Mouse (Mus musculus) midbrain, postnatal 0 days (tissue): ENCODE data around the gene Hoxb6. TPM values are rescaled to one million over a fixed set of nuclear protein-coding genes. Genes with fewer than 3 reads are reported as not detected.

Experiments used
- ATAC-seq: fragments of 200-750 bp; cut with Nextera tagmentation; 2 replicates; pipeline ENCODE4 v1.8.0; 2017; ENCODE audit warnings: moderate number of reproducible peaks, mild to moderate bottlenecking, moderate TSS enrichment, moderate library complexity; ENCODE audit not compliant: low FRiP score
- DNase-seq: peaks from one replicate; pipeline ENCODE4 v3.0.0-alpha.2; 2015; ENCODE audit warnings: low spot score
- H3K27ac ChIP-seq: fragments of 300-500 bp; sonication (generic); 2 replicates; pipeline ENCODE4 v1.5.1; 2014; ENCODE audit warnings: low read depth, mild to moderate bottlenecking, low read length, mixed read lengths
- H3K27me3 ChIP-seq: fragments of 300-500 bp; sonication (generic); 2 replicates; pipeline ENCODE4 v1.6.1; 2014; ENCODE audit warnings: low read length, control low read depth, mixed read lengths; ENCODE audit not compliant: insufficient read depth
- H3K36me3 ChIP-seq: fragments of 300-500 bp; sonication (generic); 2 replicates; pipeline ENCODE4 v1.6.1; 2014; ENCODE audit warnings: low read length, control low read depth, mixed read lengths; ENCODE audit not compliant: insufficient read depth
- H3K4me1 ChIP-seq: fragments of 300-500 bp; sonication (generic); 2 replicates; pipeline ENCODE4 v1.6.1; 2014; ENCODE audit warnings: mild to moderate bottlenecking, control low read depth, antibody characterized with exemption, low read length, mixed read lengths; ENCODE audit not compliant: insufficient read depth
- H3K4me2 ChIP-seq: fragments of 300-500 bp; sonication (generic); 2 replicates; pipeline ENCODE4 v1.6.1; 2014; ENCODE audit warnings: low read depth, mild to moderate bottlenecking, low read length, mixed read lengths; ENCODE audit not compliant: poor library complexity, severe bottlenecking
- H3K4me3 ChIP-seq: fragments of 300-500 bp; sonication (generic); 2 replicates; pipeline ENCODE4 v1.5.1; 2014; ENCODE audit warnings: low read depth, mild to moderate bottlenecking, low read length, moderate library complexity
- H3K9ac ChIP-seq: fragments of 300-500 bp; sonication (generic); replicated peaks from 2 replicates; pipeline ENCODE4 v1.6.1; 2014; ENCODE audit warnings: mild to moderate bottlenecking, low read length, moderate library complexity, mixed read lengths; ENCODE audit not compliant: poor library complexity, severe bottlenecking
- H3K9me3 ChIP-seq: fragments of 300-500 bp; sonication (generic); 2 replicates; pipeline ENCODE4 v1.6.1; 2016; ENCODE audit warnings: low read length, control low read depth
- CTCF ChIP-seq: IDR thresholded peaks from 2 replicates; pipeline ENCODE4 v1.5.1; 2016; ENCODE audit warnings: antibody characterized with exemption, mild to moderate bottlenecking
- WGBS: fragments of 180-500 bp; shearing (Covaris S2); extraction: QIAGEN DNeasy Blood & Tissue Kit; methylation state at CpG from one replicate; pipeline ENCODE4 v1.1.7; 2014; 5-methylcytosine and 5-hydroxymethylcytosine counted together
- microRNA counts: library from miRNA; unstranded; fragments of <30 nt; microRNA quantifications from one replicate; lab custom pipeline; 2015
- microRNA-seq: library from miRNA; unstranded; fragments of <30 nt; microRNA quantifications from one replicate; pipeline ENCODE4, GENCODE M21; 2016; ENCODE audit warnings: borderline number of aligned reads
- polyA plus RNA-seq: library from polyadenylated mRNA; unstranded; fragments of >200 nt; fragmentation: Nextera tagmentation; extraction: Ambion mirVana; gene quantifications from 2 replicates; pipeline ENCODE4 v1.2.1, GENCODE M21; 2015
- total RNA-seq: library from RNA; depleted of rRNA; stranded (reverse); fragments of >200 nt; gene quantifications from 2 replicates; pipeline ENCODE4 v1.2.3, GENCODE M21; 2014; rRNA removed

The Hoxb6 gene
- total and polyA plus RNA-seq, 2 experiments from 2014 or later, result 0.22 TPM; not detected in 1

DNA sequence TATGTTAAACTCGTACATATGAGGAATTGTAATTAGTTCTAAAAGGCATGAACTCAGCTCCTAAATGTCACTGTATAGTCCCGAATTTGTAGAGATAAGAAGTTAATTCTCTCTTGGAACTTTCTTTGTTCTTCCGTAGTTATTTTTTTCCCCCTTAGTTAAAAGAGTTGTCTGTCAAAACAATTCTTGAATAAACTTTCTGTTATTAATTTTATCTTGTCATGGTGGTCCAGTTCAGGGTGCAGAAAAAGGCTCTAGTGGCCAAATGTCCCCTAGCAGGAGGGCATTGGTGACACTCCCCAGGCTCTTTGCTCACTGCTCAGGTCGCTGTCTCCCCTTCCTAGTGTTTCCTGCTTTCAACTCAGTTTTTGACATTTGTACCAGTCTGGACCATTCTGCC is 55.4 kb downstream of the Hoxb6 start:
- Histone ChIP-seq H3K9me3 (no peaks in the 10 kb centered on the region), H3K9ac (no peak overlapping the region), H3K36me3 (no peaks in the 10 kb centered on the region), H3K27ac (no peak overlapping the region), H3K4me1 (no peaks in the 10 kb centered on the region), H3K4me3 (no peak overlapping the region), H3K27me3 (peaks cover 89% of the 10 kb centered on the region), H3K4me2 (no peak overlapping the region)
- ATAC-seq (no peak), DNase-seq (no peak)
- no peak for TF ChIP-seq CTCF
- WGBS, result 6% methylated on average over 4 of the region's 4 CpGs

DNA sequence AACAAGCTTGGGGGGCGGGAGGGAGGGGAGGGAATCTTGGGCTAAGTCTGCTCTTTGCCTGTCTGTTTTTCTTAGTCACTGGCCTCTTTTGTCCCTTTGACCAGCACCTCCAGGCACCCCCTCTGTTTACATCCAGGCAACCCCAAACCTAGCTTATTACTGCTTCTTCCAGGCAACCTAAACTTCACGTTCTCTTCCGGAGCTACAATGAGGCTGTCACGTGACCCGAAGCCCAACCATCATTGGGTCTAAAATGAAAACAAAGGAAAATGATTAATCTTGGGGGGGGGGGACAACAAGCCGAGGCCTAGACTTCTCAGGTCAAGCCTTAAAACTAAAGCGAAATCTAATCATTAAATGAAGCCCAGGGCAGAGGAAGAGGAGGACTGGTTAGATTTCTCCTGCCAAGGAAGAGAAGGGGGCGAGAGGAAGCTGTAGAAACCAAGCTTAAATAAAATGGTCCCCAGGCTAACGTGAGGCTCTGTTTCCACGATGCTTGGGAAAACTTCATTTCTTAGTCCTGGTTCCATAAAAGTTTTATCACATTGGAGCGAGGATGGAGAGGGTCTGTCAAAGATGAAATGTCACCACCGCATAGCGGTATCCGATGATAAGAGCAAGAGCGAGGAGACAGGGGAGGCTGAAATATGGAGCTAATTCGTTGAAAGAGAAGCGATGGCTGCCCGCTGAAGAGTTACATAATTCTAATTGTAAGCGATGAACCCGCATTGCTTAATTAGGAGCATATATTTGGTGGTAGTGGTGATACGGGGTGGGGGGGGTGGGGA is 56.1 kb downstream of the Hoxb6 start:
- no peak overlapping the region for H3K4me3 ChIP-seq
- H3K27me3 ChIP-seq, result peaks cover 87% of the 10 kb centered on the region
- WGBS, result 2% methylated on average over 21 of the region's 21 CpGs
- H3K9me3 ChIP-seq, result no peaks in the 10 kb centered on the region
- H3K27ac ChIP-seq, result no peak overlapping the region
- TF ChIP-seq CTCF, result no peak
- no peak overlapping the region for H3K9ac ChIP-seq
- no peaks in the 10 kb centered on the region for H3K36me3 ChIP-seq
- no peak overlapping the region for H3K4me2 ChIP-seq
- ATAC-seq, result no peak
- H3K4me1 ChIP-seq, result no peaks in the 10 kb centered on the region
- DNase-seq, result no peak

DNA sequence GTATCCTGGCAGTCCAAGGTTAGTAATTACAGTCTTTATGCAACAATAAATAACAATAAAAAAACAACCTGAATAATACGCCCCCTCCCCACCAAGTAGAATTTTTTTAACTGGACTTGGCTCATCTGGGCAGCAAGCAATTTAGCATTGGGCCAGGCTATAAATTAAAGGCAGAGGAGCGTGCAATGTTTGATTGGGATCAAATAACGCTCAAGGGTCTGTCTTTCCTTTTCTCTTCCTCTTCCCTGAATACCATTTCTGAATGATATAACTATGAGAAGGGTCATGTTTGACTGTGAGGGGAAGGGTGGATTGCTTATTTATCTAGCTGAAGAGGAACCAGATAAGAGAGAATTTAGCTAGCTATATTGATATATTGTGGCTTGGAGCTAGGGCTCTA is 56.7 kb downstream of the Hoxb6 start:
- peaks cover 83% of the 10 kb centered on the region for H3K27me3 ChIP-seq
- 13% methylated on average over 3 of the region's 3 CpGs for WGBS

DNA sequence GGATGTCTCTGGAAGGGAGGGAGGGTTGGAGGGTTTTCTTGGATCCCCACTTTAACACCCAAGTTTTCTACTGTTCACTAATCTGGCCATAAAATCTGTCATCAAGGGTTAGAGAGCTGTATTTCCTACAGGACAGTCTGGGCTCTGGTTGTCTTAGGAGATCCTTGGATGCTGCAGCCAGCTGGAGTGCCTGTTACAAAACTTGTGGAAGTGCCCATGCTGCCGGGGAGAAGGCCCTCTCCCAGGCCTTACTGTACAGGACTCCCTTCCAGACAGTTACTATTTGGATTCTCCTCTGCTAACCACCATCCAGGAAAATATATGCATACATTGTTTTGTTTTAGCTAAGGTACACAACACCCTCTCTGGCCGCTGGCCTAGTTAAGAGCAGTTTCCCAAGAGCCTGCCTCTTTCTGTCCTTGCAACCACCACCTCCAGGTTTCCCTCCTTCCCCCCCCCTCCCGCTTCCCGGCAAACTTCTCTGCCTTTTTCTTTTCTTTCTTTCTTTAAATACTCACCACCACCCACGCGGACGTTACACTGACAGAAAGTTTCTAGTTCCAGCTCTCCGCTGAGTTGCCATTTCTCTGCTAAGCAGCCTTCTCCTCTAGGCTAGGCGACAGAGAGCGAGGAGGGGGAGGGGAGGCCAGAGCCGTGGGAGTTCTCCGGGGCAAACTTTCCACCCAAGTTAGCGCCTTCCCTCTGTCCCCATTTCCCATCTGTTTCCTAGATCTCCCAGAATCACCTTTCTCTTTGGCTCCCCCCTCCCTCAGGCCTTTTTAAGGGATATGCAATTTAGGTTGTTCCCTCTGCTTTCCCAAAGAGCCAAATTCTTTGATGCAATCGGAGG is 57.4 kb downstream of the Hoxb6 start:
- DNase-seq, result no peak
- H3K27ac ChIP-seq, result no peak overlapping the region
- no peaks in the 10 kb centered on the region for H3K9me3 ChIP-seq
- no peak for TF ChIP-seq CTCF
- no peak for ATAC-seq
- no peaks in the 10 kb centered on the region for H3K4me1 ChIP-seq
- WGBS, result 5% methylated on average over 14 of the region's 14 CpGs
- peaks cover 83% of the 10 kb centered on the region for H3K27me3 ChIP-seq
- no peak overlapping the region for H3K4me3 ChIP-seq
- no peak overlapping the region for H3K4me2 ChIP-seq
- H3K36me3 ChIP-seq, result no peaks in the 10 kb centered on the region
- no peak overlapping the region for H3K9ac ChIP-seq

More for the DNA sequence above, 56.7 kb downstream of the Hoxb6 start:
- H3K4me3 ChIP-seq, result no peak overlapping the region
- H3K9ac ChIP-seq, result no peak overlapping the region
- H3K9me3 ChIP-seq, result no peaks in the 10 kb centered on the region
- no peak for TF ChIP-seq CTCF
- ATAC-seq (no peak), DNase-seq (no peak)
- H3K27ac ChIP-seq, result no peak overlapping the region
- H3K4me1 ChIP-seq, result no peaks in the 10 kb centered on the region
- no peaks in the 10 kb centered on the region for H3K36me3 ChIP-seq
- H3K4me2 ChIP-seq, result no peak overlapping the region

DNA sequence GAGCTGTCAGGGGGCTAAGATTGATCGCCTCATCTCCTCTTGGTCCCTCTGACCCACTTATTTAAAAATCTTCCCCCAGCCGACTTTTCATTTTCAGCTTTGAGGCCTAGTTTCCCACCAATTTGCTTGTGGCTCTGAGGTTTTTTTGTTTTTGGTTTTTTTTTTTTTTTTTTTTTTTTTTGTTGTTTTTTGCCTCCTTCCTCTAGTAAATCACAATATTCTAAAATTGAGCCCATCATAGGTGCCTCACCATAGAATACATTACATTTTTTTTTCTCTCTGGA is 58.0 kb downstream of the Hoxb6 start, which contains the start of gene Hoxb2:
TSS of gene Hoxb2 (plus strand) at position 185 of the 284 bp plus-strand sequence.
- Histone ChIP-seq H3K9me3 (no peaks in the 10 kb centered on the region), H3K4me1 (no peaks in the 10 kb centered on the region), H3K27ac (no peak within 1 kb of the TSS), H3K4me2 (no peak within 1 kb of the TSS), H3K36me3 (no peaks in the 10 kb centered on the region), H3K4me3 (no peak within 1 kb of the TSS), H3K27me3 (peaks cover 83% of the 10 kb centered on the region), H3K9ac (no peak within 1 kb of the TSS)
- 8% methylated on average over 2 of the region's 2 CpGs for WGBS
- TF ChIP-seq CTCF, result no peak
- ATAC-seq, result no peak
- no peak for DNase-seq

DNA sequence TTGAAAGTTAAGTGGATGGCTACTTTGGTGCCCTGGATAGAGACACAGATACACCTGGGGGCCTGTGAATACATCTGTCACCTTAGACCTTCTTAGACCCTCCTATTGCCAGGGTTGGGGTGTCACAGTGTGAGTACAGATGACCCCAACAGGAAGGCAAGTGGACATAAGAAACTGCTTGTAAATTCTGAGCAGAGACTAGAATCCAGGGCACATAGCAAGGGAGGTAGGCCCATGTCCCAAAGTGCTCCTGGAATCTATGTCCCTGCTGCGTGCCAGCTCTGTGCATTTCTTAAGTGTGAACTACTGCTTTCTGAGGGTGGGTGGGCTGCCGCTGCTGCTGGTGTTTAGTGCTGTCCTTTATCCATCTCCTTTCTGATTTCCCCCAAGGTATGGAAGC is 58.5 kb downstream of the Hoxb6 start:
- H3K4me3 ChIP-seq, result no peak overlapping the region
- H3K9ac ChIP-seq, result no peak overlapping the region
- H3K4me1 ChIP-seq, result no peaks in the 10 kb centered on the region
- DNase-seq, result no peak
- no peak overlapping the region for H3K4me2 ChIP-seq
- no peak for ATAC-seq
- H3K36me3 ChIP-seq, result no peaks in the 10 kb centered on the region
- no peak for TF ChIP-seq CTCF
- peaks cover 80% of the 10 kb centered on the region for H3K27me3 ChIP-seq
- no peaks in the 10 kb centered on the region for H3K9me3 ChIP-seq
- H3K27ac ChIP-seq, result no peak overlapping the region
- 11% methylated on average over 2 of the region's 2 CpGs for WGBS

MicroRNAs within 50 kb of the gene (microRNA counts, 519-probe panel; counts per million panel counts)
- microRNA mmu-miR-10a (lab: Ali Mortazavi, UCI) (2,177 counts per million, percentile 65 among the panel's probes with 10 or more counts), microRNA mmu-miR-196a (lab: Ali Mortazavi, UCI) (528 counts per million, percentile 58 among the panel's probes with 10 or more counts)

Small RNA genes within 50 kb of the gene (microRNA-seq; reads per million reads assigned to microRNA genes)
- 511 reads per million, percentile 65 among the genes with 10 or more reads in this experiment for gene Mir10a
- not detected for gene Mir196a-1

Other genes starting within 250 kb of the Hoxb6 start
- 59.7 and 62.2 TPM in 2 replicates for gene Ube2z, start 227.1 kb upstream of the Hoxb6 start, total RNA-seq
- 33.0 and 36.0 TPM in 2 replicates for gene Ube2z, start 227.1 kb upstream of the Hoxb6 start, polyA plus RNA-seq
- gene Atp5g1, start 216.8 kb upstream of the Hoxb6 start, total RNA-seq, result 469 and 710 TPM in 2 replicates
- 984 and 1,088 TPM in 2 replicates for gene Atp5g1, start 216.8 kb upstream of the Hoxb6 start, polyA plus RNA-seq
- gene Calcoco2, start 180.5 kb upstream of the Hoxb6 start, total RNA-seq, result not detected in 2 replicates
- gene Calcoco2, start 180.5 kb upstream of the Hoxb6 start, polyA plus RNA-seq, result not detected in 2 replicates
- 0.16 and 0.38 TPM in 2 replicates for gene Ttll6, start 158.7 kb upstream of the Hoxb6 start, total RNA-seq
- 0.16 and 0.39 TPM in 2 replicates for gene Ttll6, start 158.7 kb upstream of the Hoxb6 start, polyA plus RNA-seq
- not detected in 2 replicates for gene Hoxb13, start 98.2 kb upstream of the Hoxb6 start, total RNA-seq
- not detected in 2 replicates for gene Hoxb13, start 98.2 kb upstream of the Hoxb6 start, polyA plus RNA-seq
- not detected in 2 replicates for gene Hoxb9, start 21.0 kb upstream of the Hoxb6 start, total RNA-seq
- gene Hoxb9, start 21.0 kb upstream of the Hoxb6 start, polyA plus RNA-seq, result not detected in 2 replicates
- 3.4 TPM in 1 of 2 replicates, not detected in the other for gene Hoxb8, start 10.6 kb upstream of the Hoxb6 start, total RNA-seq
- not detected in 2 replicates for gene Hoxb8, start 10.6 kb upstream of the Hoxb6 start, polyA plus RNA-seq
- 0.19 TPM in 1 of 2 replicates, not detected in the other for gene Hoxb7, start 5.9 kb upstream of the Hoxb6 start, total RNA-seq
- not detected in 2 replicates for gene Hoxb7, start 5.9 kb upstream of the Hoxb6 start, polyA plus RNA-seq
- 1.5 TPM in 1 of 2 replicates, not detected in the other for gene Hoxb5, start 10.9 kb downstream of the Hoxb6 start, total RNA-seq
- not detected in 2 replicates for gene Hoxb5, start 10.9 kb downstream of the Hoxb6 start, polyA plus RNA-seq
- 0.09 and 0.66 TPM in 2 replicates for gene Hoxb4, start 25.8 kb downstream of the Hoxb6 start, total RNA-seq
- gene Hoxb4, start 25.8 kb downstream of the Hoxb6 start, polyA plus RNA-seq, result not detected in 2 replicates
- gene Hoxb3, start 30.9 kb downstream of the Hoxb6 start, total RNA-seq, result 0.94 and 9.2 TPM in 2 replicates
- not detected in 2 replicates for gene Hoxb3, start 30.9 kb downstream of the Hoxb6 start, polyA plus RNA-seq
- gene Hoxb2, start 58.0 kb downstream of the Hoxb6 start, total RNA-seq, result 0.52 and 1.2 TPM in 2 replicates
- not detected in 2 replicates for gene Hoxb2, start 58.0 kb downstream of the Hoxb6 start, polyA plus RNA-seq
- gene Hoxb1, start 73.3 kb downstream of the Hoxb6 start, total RNA-seq, result not detected in 2 replicates
- not detected in 2 replicates for gene Hoxb1, start 73.3 kb downstream of the Hoxb6 start, polyA plus RNA-seq
- 1.0 and 2.8 TPM in 2 replicates for gene Skap1, start 172.1 kb downstream of the Hoxb6 start, total RNA-seq
- 2.0 and 3.2 TPM in 2 replicates for gene Skap1, start 172.1 kb downstream of the Hoxb6 start, polyA plus RNA-seq